Mouse (Mus musculus): ENCODE results near the gene Man1b1.

- no peak for TF ChIP-seq EP300 (IDR thresholded peaks at IDR 0.05; ENCODE audit: low read depth)
- TF ChIP-seq CTCF (IDR thresholded peaks at IDR 0.05; ENCODE audit: low read depth): no peak
Measured at GRCm38 (mm10) chr2:25363478-25364178, 31.5 kb downstream of the Man1b1 start.
